Mouse (Mus musculus) layer of hippocampus, adult 18-20 months (tissue): ENCODE results near the gene Slc35e3. TPM values are rescaled to one million over a fixed set of nuclear protein-coding genes. Genes with fewer than 3 reads are reported as not detected.
"Not testable (repeated sequence)": the region's sequence is repeated elsewhere in the genome, so short reads cannot be mapped to it uniquely, and the experiment has no call there.

Experiments
- DNase-seq, 2 experiments: peaks; one replicate each; pipeline ENCODE4 v3.0.0; 2022; ENCODE audit warnings: low spot score in 2 of 2
- total RNA-seq, 2 experiments: library from RNA; stranded (reverse); gene quantifications; 2 replicates each; pipeline ENCODE4 v1.2.3; 2021

Gene Slc35e3
- total RNA-seq, 2 experiments from 2014 or later: 31.1 to 32.5 TPM

DNA sequence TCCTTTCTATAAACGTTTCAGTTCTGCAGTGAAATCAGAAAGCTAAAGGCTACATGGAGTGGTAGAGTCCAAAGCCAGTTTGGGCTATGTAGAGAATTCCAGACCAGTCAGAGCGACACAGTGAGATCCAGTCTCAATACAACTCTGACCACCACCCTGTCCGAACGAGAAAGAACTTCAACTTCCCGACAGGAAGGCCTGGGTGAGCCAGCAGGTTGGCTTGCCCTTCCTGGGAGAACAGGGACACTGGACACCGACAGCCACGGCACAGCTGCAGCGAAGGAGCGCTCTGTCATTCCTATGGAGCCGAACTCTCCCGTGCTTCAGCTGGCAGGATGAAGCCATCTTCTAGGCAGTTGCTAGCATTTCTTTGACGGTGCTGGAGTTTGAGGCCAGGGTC lies 10.8 kb downstream of the Slc35e3 start:
- DNase-seq: not testable (repeated sequence)

DNA sequence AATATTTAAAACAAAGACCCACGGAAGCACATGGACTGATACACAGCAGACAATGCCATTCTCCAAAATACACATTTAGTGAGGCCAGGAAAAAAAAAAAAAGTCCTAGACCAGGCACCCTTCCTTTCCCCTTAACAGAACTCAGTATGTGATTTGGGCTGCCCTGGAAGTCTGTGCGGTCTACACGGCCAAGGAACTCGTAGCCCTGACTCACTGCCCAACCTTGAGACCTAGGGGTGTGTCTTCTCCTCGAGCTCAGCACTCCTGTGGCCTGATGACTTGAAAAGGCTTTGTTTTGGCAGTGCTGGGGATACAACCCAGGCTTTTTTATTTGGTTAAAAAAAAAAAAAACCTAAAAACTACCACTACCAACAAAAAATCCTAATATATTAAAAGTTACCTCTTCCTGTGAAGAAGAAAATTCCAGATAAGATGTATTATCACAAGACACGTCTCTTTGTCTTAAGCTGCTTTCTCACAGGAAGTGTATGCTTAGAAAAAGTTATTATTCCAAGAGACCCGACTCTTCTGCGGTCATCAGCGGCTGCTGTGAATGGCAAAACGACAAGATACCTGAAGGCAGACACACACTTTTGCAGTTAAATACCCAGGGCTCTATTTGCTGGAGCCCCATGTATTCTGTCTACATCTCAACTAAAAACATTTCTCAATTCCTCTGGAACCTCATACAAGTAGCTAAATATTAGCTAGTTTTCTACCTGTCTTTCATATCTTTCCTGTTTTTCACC lies 11.9 kb downstream of the Slc35e3 start:
- DNase-seq: not testable (repeated sequence)

DNA sequence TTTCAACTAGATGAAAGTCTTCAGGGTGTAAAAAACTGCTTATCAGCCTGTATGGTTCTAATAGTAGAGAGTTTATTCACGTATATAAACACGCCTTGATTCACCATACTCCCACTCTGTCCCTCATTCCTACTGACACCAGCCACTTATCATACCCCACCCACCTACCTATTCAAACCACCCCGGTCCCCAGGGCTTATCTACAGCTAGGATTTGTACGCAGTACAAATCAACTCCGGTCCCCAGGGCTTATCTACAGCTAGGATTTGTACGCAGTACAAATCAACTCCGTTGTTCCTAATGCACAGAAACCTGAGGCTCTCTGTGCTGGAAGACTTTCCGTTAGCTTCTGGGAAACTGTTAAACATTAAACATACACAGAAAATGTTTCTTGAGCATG lies 12.5 kb downstream of the Slc35e3 start:
- not testable (repeated sequence) for DNase-seq

DNA sequence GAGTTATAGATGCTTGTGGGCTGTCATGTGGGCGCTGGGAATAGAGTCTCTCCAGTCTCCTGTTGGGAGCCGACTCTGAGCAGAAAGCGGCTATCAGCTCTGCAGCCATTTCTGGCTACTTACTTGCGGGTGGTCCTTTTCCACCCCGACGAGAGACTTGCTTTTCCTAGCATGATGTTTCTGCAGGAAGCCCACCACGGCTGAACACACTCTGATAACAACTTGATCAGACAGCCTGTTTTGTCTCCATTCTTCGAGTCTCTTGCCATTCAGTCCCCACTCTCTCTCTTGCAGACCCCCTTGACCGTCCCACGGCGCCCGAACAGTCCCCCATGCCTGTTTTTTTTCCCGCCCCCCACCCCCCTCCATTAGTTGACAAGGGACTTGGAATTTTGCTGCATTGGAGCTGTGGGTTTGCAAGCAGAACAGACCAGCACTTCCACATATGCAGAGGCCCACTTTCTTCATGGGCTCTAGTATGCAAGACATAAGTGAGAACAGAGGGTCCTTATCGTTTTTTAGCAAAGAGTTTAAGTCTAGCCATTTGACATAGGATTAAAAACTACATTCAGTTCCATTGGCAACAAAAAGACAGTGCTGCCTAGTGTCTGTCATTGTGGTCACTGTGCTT lies 13.1 kb downstream of the Slc35e3 start:
- no peak for DNase-seq

DNA sequence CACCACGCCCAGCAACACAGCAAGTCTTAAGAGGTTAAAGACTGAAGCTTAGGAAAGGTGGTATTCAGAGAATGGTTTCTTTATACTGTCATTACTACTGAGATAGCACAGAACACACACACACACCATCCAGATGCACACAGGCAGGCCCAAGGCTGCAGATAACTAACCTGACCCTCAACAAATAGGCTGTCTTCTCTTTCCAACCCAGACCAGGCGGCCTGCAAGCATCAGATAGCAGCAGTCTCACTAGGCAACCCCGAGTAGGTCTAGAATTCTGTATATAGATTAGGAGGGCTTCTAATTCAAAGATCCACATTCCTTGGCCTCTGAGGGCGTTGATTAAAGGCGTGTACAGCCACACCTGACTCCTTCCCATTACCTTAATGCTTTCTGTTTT lies 14.0 kb downstream of the Slc35e3 start:
- no peak for DNase-seq

DNA sequence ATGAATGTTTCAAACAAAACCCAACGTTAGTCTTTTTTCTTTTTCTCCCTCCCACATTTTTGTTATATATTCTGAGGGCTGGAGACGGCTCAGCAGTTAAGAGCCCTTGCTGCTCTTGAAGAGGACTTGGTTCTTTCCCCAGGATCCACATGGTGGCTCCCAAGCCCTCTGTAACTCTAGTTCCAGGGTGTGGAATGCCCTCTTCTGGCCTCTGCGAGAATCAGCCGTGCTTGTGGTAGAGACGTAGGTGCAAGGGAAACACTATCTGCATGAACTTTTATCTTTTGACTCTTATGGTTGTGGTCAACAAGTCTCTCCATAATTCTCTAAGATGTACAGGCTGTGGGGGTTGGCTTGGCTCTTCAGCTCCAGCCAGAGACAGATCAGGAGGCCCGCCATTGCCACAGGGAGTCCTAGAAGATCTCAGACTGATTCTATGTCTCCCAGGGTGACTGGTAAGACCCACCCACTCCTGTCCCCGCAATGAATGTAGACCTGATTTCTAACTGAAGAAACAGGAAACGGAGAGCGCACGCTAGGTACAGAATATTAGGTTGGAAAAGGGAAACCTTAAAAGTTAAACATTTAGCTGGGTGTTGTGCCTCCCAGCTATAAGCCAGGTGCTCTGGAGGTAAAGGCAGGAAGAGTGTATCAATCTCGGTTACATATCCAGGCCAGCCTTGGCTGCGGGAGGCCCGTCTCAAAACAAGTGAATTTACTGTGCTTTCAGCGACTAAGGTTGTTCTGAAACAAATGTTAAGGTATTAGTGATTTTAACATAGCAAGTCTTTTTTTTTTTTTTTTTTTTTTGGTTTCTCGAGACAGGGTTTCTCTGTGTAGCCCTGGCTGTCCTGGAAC lies 14.7 kb downstream of the Slc35e3 start:
- peak in 1 of 2 experiments; percentile 67 for DNase-seq

DNA sequence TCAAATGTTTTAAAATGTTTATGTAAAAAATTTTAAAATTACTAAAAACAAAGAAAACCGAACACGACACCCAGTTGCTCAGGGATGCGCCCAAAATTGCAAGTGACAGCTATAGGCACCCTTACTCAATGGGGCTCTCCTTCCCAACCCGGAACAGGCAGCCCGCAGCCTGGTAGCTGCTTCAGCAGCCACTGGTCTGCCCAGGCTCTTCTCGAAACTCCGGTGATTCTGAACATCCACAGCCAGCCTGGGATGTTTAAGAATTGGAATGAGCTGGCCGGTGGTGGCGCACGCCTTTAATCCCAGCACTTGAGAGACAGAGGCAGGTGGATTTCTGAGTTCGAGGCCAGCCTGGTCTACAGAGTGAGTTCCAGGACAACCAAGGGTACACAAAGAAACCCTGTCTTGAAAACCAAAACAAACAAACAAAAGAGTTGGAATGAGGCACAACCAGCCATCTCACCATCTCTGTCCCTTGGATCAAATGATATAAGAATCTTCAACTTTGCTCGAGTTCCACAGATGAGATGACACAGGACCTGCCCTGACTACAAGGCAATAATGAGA lies 15.4 kb downstream of the Slc35e3 start:
- no peak for DNase-seq

DNA sequence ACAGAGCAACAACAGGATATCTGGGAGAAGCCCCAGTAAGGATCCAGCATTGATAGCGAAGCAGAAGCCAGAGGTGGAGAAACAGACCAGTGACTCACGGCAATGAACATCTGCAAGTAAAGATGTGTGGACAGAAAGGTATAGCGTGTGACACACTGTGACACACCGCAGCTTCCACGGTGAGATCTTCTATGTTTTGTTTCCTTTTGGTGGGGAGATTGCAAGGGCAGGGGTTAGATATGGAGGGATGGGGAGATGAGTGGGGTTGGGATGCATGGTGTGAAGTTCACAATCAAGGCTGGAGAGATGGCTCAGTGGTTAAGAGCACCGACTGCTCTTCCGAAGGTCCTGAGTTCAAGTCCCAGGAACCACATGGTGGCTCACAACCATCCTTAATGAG lies 16.0 kb downstream of the Slc35e3 start:
- no peak for DNase-seq

DNA sequence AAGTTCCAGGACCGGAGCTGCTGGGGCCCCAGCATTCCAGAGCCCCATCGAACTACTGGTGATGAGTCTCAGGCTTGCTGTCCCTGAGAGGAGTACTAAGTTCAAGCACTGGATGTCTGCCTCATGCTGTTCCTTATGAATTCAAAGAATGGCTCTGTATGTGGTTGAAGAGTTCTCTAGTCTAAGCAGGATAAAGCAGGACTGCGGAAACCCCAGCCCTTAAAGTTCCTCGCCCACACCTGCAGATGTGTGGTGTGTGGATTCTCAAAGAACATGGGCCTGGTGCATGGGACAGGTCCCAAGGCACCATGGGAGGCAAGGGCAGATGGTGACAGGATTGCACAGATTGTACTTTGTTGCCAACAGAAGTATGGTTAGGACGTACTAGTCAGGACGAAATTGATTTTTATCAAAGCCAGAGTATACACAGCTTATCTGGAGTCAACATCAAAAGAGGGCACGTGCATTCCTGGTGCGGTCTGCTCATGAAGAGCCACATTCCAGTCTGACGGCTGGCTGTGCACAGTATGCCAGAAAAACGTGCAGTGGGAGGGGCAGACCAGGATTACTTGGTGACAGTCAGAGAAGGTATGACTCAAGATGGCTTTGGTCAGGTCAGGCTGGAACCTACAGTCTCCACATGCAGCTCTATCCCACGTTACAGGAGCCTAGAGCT lies 16.9 kb downstream of the Slc35e3 start:
- DNase-seq: peak in 1 of 2 experiments; percentile 50

DNA sequence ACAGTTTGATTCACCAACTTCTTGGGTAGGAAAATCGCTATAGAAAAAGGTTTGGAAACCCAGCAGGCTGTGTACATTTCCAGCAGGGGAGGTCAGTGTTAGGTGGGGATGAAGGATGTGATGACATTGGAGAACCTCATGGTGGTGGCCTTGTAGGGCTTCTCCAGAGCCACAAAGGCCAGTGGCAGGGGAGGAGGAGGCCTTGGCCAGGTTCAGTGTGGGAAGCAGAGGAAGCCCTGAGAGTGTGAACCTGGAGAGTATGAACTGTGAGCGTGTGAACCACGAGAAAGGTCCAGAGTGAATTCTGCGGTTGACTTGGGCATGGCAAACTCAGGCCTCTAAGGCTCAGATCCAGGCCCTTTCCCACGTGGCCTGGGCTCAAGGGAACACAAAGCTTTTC lies 17.6 kb downstream of the Slc35e3 start:
- no peak for DNase-seq

DNA sequence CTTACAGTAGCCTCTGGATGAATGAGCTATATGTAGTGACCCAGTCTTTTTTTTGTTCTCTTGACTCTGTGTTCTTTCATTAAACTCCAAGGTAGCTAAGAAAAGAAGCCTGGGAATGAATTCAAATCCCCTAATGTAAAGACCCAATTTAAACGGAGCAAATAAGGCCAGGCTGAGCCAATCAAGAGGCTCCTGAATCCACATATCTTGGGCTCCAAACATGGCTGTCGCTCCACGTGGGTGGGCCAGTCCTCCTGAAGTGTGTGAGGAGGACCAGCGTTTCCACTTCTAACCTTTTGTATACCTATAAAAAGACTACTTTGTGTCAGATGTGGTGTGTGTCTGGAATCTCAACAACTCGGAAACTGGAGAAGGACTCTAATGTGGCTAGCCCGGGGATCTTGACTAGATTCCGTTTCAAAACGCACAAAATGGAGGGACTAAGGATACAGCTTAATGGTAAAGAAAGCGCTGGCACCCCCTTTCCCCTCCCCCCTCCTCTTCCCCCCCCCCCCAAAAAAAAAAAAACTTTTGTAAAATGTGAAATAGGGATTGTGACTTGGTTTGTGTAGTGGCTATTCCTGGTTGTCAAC lies 18.6 kb downstream of the Slc35e3 start:
- DNase-seq: no peak

DNA sequence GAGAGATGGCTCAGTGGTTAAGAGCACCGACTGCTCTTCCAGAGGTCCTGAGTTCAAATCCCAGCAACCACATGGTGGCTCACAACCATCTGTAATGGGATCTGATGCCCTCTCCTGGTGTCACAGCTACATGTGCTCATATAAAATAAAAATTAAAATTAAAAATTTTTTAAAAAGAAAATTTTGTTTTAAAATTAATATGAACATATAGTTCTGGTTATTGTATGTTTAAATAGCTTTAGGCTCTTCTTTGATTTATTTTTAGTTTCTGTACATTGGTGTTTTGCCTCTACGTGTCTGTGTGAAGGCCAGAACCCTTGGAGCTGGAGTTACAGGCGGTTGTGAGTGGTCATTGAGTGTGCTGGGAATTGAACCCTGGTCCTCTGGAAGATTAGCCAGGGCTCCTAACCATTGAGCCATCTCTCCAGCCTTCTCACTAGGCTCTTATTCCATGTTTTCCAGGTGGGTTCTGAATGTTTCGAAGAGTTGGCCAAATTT lies 19.2 kb downstream of the Slc35e3 start:
- no peak for DNase-seq

DNA sequence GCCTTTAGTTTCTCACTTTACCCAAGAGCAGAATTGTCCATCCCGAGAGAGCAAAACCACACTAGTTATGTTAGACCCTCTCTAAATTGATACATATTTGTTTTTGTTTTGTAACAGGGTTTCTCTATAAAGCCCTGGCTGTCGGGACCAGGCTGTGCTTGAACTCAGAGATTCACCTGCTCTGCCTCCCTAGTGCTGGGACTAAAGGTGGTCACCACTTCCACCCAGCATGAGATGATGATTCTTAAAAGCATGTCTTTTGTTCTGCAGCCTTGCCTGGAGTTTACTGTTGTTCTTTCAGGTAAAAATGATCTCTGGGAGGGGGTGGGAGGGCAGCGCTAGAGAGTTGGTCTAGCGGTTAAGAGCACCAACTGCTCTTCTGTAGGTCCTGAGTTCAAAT lies 19.8 kb downstream of the Slc35e3 start:
- no peak for DNase-seq

DNA sequence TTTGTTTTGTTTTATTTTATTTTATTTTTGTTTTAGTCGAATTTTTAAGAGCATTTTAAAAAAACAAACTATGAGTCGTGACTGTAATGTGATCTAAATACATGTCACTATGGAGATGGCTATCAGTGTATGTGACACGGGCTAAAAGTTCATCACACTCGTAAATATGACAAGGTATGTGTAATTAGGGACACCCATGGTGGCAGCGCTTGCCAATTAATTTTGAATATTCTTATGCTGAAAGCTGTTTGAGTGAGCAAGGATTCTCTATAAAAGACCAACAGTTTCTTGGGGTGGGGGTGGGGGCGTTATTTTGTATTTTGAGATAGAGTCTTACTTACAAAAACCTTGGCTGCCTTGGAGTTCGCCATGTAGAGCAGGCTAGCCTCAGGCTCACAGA lies 20.5 kb downstream of the Slc35e3 start:
- DNase-seq: no peak

DNA sequence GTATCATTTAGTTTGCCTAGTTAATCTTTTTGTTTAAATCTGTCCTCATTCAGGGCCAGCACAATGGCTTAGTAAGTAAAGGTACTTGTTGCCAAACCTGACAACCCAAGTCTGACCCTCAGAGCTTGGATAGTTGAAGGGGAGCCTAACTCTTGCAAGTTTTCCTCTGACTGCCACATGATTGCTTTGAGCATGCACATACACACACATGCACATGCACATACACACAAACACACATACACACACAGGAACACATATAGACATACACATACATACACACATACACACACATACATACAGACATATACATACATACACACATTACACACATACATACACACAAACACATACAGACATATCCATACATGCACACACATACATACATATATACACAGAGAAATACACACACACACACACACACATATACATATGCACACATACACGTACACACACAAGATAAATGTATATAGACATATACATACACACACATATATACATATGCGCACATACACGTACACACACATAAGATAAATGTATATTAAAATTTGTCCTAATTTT lies 21.3 kb downstream of the Slc35e3 start:
- DNase-seq: no peak

DNA sequence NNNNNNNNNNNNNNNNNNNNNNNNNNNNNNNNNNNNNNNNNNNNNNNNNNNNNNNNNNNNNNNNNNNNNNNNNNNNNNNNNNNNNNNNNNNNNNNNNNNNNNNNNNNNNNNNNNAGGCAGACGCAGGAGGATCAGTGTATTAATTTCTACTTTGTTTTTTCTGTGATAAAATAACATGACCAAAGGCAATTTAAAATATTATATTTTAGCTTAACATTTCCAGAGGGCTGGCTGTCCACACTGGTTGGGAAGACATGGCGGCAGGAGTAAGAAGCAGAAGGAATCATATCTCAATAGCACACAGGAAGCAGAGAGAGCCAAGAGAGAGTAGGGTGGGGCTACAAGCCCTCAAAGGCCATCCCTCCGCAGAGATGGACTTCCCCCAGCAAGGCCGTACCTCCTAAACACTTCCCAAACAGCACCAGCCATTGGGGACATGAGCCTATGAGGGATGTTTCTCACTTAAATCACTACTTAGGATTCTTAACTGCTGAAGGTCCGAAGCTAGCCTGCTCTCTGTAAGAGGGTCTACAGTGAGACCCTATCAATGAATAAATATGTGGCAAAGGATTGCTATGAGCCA lies 21.9 kb downstream of the Slc35e3 start:
- DNase-seq: no peak

DNA sequence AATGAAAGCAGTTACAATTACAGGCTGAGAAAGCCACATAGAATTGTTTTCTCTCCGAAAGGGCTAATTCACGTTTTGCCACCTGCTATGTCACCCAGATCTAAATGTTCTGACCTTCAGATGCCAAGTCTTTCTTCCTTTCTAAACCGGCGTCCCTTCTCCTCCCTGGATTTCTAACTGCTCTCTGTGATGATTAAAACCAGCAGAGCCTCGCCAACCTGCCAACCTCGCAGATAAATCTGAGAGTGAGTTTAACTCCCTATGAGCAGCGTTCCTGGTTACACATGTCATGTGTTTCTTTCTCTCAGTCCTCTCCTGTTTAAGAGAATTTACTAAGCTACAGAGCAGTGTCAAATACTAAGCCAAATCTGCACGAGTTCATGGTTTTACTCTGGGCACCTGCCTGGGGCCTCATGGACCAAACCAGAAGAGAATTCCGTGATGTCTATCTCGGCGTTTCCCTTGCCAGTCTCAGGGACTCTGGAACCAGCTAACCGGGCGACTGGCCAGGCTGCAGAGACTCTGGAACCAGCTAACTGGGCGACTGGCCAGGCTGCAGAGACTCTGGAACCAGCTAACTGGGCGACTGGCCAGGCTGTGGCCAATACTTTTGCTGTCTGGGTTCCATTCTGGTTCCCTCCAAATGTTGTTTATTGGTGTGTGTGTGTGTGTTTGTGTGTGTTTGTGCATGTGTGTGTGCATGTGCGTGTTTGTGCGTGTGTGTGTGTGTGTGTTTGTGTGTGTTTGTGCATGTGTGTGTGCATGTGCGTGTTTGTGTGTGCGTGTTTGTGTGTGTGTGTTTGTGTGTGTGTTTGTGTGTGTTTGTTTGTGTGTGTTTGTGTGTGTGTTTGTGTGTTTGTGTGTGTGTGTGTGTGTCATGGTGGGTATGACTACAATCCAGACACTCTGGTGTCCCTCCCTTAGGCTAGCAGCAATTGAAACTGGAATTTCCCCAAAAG lies 27.7 kb downstream of the Slc35e3 start:
- peak; percentile 13 to 45 for DNase-seq

DNA sequence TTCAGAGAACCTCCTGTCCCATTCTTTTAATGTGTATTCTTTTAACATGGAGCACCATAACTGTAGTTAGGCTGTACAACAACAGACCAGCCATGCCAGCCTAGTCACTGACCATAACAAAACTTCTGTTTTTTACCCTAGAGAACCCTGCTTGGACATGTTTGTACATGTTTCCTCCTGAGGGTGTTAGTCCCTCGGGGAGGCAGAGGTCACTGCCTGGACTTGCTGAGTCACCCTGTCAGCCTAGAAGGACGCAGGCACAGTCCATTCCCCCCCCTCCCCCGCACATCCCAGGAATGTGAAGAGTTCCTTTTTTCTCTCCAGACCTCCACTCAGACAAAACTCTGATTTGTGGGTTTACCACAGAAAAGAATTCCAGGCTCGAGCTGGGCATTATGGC lies 28.6 kb downstream of the Slc35e3 start:
- no peak for DNase-seq

DNA sequence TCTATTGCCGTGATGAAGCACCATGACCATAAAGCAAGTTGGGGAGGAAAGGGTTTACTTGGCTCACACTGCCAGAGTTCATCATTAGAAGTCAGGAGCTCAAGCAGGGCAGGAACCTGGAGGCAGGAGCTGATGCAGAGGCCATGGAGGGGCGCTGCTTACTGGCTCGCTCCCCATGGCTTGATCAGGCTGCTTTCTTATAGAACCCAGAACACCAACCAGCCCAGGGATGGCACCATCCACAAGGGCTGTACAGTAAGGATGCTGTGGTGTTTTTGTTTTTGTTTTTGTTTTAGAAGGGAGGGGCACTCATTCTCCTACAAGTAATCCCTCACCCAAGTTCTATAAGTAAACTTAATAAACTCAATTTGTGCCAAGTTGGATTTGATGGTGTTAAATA lies 29.5 kb downstream of the Slc35e3 start:
- no peak for DNase-seq
